Mouse (Mus musculus) activated CD4-positive, CD25-positive, alpha-beta regulatory T cell, adult 4 months (primary cell): ENCODE measurements around the gene Gapdhs. TPM values are rescaled to one million over a fixed set of nuclear protein-coding genes. Genes with fewer than 3 reads are reported as not detected.
"Not testable (repeated sequence)": the region's sequence is repeated elsewhere in the genome, so short reads cannot be mapped to it uniquely, and the experiment has no call there.

Experiments
- ATAC-seq: one replicate; pipeline ENCODE4 v1.8.0; 2017
- polyA plus RNA-seq, 2 experiments: library from polyadenylated mRNA; unstranded; fragments of 100-300 nt; shearing (Covaris generic); gene quantifications; one replicate each; pipeline ENCODE4 v1.2.1; 2017

Gene Gapdhs
- polyA plus RNA-seq, 2 experiments from 2014 or later: not detected

DNA sequence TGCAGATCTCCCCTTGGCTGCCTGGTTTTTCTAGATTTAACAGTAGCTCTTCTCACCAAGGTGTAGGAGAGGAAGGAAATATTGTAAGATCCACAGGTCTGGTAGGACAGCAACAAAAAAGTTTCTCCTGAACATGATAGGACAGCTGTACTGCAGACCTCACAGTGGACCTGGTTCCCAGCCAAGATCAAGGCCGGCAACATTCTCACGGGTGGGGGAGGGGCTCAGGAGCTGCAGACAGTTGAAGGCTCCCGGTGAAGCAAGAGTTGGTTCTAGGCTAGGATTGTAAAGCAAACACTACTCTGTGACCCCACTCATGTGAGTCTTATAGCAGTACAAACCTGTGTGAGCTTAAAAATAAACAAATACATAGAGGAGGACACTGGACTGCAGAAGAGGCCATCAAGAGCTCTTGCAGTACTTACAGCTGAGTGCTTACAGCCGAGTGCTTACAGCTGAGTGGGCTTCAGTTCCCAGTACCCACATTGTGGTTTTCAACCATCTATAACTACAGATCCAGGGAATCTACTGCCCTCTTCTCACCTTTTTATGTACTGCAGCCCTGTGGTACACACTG is 629 bp upstream of the Gapdhs start:
- ATAC-seq: no peak

DNA sequence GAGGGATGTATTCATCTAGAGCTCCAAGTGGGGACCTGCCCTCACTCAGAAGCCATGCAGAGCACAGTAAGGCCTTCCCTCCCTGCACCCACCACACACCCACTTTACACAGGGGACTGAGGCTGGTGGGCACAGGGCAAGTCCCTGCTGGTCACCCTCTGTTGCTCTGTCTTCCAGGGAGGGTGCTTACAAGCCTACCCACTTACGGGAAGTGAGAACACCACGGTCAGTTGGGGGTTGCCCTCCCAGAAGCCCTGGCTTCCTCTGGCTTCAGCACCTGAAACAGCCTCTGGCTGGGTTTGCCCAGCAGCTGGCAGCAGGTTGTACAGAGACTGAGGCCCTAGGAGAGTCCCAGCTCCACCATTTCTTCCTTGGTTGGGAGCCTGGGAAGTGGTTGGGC is 911 bp downstream of the Gapdhs start:
- ATAC-seq: not testable (repeated sequence)

DNA sequence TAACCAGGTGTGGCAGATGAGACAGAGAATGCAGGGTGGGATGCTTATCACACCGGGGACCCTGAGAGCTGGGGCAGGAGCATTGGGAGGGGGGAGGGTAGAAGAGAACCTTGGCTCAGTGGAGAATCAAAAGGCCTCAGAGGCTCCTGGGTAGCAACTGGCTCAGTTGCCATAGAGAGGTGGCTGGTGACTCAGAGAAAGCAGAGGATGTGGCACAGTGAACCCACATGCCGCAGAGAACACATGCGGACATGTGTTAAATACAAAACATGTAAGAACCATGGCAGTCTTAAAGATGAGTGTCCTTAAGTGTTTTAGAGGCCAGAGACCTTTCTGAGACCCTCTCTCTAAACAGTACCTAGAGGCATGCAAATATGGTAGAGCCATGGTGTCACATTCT is 7.3 kb downstream of the Gapdhs start:
- ATAC-seq: no peak

DNA sequence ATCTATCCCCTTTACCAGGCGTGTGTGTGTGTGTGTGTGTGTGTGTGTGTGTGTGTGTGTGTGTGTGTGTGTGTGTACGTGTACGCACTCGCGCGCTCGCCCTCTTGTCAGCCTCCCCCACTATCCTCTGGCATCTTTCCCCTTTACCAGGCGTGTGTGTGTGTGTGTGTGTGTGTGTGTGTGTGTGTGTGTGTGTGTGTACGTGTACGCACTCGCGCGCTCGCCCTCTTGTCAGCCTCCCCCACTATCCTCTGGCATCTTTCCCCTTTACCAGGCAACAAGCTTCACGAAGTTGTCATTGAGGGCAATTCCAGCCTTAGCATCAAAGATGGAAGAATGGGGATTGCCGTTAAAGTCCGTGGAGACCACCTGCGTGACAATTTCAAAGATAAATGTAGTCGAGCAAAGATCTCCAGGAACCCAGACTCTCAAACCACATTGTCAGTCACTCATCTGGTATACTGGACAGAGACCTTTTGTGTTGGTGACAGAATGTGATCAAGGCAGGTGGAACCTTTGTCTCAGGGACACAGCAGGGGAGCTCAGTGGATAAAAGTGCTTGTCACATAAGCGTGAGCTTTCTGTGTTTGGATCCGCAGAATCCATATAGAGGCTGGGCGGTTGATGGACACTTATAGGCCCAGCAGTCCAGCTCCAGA is 13.3 kb downstream of the Gapdhs start:
- not testable (repeated sequence) for ATAC-seq

DNA sequence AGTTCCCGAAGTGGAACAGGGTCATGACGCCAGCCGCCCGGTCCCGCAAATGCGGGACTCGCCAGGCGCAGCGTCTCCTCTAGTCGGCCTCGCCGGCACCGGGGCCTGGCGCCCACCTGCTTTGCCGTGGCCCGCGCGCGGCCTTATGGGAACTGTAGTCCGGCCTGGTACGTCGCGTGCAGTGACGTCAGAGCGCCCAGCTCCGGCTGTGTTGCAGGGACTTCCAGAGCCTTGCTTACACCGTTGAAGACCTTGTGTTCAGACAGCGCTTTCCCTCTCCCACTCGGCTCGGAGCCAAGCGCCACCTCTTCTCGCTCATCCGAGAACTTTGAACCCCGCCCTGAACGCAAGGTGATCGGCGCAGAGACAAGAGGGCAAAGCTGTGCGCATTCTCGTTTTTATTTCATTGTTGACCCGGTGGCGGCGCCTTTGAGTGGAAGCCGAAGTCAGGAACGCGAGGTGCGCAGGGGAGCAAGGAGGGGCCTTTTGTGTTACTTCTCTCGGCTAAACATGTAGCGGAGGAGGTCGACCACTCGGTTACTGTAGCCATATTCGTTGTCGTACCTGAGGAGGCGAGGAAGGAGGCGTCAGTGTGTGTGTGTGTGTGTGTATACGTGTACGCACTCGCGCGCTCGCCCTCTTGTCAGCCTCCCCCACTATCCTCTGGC is 14.0 kb downstream of the Gapdhs start, which contains the start of gene Tmem147:
TSS of gene Tmem147 (minus strand) at position 145 of the 668 bp plus-strand sequence.
- ATAC-seq: peak; percentile 92

DNA sequence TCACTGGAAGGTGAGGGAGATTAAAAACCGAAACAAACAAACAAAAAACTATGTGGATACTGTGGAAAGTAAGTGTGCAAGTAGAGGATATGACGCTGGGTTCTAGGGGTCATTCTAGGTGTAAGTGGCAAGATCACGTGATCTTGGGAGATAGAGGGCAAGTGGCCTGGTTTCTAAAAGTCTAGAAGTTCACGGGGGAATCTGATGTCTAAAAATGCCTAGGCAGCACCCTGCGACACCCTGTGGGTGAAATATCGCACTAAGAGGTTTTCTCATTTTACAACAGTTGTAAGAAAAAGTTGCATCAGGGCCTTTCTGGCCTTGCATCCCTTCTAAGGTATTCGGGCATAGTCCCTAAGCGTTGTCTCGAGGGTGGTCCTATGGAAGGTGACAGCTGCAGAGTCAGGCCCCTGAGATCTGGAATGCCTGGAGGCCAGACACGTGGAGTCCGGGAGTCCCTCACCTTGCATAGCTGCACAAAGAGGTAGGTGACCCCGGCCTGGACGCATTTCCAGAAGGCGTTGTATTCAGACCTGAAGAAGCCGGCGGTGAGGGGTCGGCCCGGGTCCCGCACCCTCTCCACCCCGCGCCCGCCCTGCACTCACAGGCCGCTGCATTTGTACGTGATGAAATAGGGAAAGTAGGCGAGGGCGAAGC is 14.6 kb downstream of the Gapdhs start:
- no peak for ATAC-seq

DNA sequence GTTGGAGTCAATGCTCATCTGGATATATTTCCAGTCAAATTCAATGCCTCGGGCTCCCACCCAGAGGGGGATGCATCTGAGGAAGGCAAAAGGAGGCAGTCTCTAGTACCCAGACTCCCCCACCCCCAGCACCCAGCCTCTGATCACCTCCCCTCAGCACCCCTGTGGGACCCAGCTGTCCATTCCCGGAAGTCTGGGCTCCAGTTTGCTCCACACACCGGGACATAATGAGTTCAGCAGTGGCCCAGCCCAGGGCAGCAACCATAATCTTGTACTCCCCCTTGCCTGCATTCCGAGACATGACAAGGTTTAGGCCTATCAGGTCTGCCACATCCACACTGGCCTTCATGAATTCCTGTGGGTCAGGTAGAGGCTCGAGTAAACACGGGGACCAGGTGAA is 15.3 kb downstream of the Gapdhs start:
- ATAC-seq: no peak

DNA sequence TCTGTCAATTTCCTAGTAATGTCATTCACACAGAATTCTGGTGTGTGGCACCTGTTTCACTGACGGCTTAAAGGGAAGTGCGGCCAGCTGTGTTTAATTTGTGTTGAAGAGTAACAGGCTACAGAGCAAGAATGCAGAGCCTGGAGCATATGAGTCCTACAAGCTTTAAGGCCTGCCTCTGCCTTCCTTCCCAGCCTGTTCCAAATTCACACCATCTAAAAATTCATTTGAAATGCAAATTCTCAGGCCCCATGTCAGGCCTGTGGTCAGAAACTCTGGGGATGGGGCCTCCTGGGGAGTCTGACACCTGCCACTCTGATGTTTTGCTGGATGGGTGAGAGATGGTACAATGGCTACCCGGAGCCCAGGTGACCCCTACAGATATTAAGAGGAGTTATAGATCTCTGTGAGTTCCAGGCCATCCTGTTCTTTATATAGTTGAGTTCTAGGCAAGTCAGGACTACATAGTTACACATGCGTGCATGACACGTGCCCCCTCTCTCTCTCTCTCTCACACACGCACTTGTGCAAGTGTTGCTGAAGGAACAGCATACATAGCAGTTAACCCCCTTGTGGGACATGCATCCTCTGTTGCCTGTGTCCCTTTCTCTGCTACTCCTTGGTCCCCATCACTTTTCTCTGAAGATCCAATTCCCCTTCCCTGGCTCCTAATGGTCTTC is 20.1 kb downstream of the Gapdhs start:
- no peak for ATAC-seq

DNA sequence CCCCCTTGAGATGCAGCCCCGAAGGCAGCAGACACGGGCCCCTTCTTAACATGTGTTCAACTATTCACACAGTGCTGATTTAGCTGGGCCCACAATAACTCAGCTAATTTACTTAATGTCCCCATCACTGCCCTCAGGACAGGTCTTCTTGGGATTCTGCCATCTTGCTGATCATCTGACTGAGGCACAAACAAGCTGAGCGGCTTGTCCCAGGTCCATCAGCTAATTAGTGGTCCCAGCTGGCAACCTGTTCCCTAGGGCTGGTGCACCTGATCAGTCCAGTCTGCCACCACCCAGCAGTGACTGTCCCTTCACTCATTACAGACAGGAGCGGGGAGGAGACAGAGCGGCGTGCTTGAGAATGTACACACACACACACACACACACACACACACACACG is 22.2 kb downstream of the Gapdhs start:
- ATAC-seq: no peak

DNA sequence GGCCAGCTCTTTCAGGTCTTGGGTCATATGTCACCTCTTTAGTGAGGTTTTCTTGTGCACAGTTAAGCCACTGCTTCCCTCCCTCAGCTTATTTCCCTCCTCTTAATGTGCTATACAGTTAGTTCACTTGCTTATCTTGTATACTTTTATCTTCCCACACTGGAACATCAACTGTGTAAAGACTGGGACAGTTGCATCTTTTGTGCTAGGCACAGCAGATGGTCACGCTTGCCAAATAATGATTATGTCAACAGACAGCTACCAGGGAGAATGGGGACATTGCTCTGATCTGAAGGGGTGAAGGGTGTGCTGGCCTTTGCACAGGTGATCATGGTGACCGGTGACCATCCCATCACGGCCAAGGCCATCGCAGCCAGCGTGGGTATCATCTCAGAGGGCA is 23.8 kb downstream of the Gapdhs start:
- ATAC-seq: no peak

DNA sequence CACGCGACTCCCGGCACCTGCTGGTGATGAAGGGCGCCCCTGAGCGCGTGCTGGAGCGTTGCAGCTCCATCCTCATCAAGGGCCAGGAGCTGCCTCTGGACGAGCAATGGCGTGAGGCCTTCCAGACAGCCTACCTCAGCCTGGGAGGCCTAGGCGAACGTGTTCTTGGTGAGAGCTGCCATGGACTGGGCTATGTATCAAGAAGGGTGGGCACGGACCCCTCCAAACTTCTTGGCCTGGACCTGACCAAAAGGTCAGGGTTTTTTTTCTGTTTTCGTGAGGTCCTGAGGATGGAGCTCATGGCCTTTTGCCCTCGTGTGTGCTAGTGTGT is 25.8 kb downstream of the Gapdhs start:
- no peak for ATAC-seq

DNA sequence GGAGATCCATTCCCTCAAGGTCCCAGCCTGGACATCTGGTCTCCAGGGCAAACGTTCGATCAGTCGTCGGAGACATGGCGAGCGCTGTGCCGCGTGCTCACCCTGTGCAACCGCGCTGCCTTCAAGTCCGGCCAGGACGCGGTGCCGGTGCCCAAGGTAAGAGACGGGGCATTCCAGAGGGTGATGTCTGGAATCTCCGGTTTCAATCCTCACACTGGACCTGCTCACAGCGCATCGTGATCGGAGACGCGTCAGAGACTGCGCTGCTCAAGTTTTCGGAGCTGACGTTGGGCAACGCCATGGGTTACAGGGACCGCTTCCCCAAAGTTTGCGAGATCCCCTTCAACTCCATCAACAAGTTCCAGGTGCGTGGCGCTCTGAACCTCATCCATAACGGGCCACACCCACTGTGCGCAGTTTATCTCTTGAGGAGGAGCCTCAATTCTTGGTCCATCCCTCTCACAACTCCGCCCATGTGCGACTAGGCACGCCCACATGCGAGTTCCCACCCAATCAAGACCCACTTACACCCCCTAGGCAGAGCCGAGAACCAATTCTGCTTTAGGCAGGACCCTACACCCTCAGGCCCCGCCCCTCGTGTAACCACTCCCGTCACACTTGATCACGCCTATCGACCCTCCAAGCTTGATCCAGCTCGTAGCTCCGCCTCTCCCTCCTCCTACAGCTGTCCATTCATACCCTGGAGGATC is 26.3 kb downstream of the Gapdhs start:
- ATAC-seq: peak; percentile 23

DNA sequence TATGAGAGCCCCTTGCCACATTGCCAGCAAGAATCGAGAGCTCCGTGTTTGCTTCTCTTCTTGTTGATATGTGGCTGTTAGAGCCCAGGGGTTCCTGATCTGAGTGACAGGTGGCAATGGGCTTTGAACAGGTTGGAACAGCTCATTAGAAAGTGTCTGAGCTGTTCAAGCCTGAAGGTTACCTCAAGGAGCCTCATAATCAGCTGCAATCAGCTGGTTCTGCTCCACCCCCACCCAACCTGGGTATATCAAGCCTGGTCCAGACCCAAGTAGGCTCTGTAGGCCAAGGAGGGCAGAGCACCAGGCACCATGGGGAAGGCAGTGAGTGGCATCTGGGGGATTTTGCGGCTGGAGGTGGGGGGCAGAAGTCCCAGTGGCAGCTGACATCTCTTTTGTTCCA is 31.5 kb downstream of the Gapdhs start, which contains the start of gene Atp4a:
TSS of gene Atp4a (plus strand) at position 268 of the 400 bp plus-strand sequence.
- ATAC-seq: no peak

DNA sequence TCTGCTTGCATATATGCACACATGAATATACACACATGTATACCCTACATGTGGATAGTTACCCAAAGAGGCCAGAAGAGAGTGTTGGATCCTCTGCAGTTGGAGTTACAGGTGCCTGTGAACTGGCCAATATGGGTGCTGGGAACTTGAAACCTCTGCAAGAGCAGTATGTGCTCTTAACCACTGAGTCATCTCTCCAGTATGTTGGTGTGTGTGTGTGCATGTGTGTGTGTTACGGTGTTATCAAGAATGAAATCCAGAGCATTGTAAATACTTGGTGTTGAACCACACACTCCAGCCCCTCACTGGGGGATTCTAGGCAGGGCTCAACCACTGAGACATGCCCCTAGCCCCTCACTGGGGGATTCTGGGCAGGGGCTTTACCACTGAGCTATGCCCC is 36.0 kb downstream of the Gapdhs start:
- ATAC-seq: no peak

DNA sequence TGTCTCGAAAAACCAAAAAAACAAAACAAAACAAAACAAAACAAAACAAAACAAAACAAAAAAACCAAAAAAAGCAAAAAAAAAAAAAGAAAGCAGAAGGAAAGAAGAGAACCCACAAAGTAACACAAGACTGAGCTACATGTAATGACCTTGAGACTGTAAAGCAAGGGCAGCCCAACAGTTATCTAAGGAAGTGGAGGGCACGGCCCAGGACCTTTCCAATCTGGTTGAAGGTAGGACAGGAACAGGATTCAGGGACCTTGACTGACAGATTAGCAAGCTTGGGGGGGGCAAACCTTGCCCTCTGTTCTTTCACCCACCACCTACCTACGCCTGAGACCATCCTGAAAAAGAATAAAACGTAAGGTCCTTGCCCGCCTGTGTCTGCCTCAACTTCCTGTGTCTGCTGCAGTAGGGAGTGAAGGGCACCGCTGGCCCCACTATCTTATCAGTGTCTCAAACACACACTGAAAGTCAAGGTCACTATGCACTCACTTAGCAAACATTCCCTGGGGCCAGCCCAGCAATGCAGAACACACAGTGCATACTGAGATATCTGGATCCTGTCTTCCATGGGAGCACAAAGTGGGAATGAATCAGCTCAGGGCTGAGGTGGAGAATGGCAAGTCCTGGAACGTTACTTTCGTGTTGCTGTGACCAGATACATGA is 37.1 kb downstream of the Gapdhs start:
- ATAC-seq: no peak

DNA sequence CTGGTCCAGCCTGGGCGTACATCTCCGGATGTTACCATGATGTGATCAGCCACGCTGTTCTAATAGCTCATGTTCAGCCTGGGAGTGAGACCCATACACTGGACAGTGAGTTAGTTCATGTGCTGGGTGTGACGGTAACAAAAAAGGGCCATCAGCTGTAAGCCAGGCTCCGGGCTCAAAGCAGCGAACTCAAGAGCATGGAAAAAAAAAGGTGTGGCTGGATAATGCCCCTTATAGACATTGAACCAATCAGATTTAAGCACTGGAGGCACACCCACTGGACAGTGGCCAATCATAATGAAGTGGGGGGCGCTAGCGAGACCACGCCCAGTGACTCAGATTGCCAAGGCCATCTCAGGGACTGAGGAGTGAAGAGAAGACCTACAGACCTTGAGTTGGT is 44.9 kb downstream of the Gapdhs start, which contains the start of gene 2200002J24Rik:
TSS of gene 2200002J24Rik (plus strand) at position 338 of the 400 bp plus-strand sequence.
- ATAC-seq: no peak

DNA sequence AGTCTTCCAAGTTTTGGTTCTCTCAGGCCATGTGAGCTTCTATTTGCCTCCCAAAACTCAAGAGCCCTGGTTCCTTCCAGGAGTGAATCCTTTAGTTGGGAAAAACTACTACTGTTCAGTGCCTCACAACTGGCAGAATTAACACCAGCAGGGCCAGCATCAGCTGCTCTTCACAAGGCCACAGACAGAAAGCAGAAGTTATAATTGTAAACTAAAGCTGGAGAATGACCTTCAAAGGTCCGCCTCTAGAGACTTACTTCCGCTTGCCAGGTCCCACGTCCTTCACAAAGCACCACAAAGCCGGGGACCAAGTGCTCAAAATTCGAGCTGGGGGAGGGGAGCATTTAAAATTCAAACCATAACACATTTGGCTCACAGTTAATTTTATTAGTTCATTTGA is 45.4 kb downstream of the Gapdhs start:
- no peak for ATAC-seq

DNA sequence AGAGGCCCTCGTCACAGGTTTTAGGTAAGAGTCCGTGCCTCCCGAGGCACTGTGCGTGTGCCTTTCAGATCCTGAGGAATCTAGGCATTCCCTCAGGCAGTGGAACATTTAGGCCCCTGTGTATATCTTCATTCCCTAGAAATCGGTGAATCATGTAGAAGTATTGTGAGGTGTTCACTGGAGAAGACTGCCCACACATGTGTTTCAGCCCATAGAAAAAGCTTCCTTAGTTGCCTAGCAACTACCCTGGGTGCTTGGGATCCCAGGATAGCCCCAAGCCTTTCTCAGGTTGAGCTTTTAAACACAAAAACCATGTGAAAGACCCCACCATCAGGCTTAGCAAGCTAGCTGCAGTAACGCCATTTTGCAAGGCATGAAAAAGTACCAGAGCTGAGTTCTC is 55.2 kb downstream of the Gapdhs start:
- ATAC-seq: no peak

DNA sequence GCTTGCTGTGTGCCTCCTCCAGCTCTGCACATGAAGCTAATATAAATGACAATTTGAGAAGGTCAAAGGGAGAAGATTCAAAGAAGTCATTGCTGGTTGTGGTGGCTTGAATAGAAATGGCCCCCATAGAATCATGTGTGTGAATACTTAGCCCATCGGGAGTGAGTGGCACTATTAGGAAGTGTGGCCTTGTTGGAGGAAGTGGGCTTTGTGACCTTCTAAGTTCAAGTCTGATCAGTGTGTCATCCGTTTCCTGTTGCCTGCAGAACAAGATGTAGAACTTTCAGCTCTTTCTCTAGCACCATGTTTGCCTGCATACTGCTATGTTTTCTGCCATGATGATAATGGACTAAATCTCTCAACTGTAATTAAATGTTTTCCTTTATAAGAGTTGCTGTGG is 60.1 kb downstream of the Gapdhs start:
- ATAC-seq: no peak

DNA sequence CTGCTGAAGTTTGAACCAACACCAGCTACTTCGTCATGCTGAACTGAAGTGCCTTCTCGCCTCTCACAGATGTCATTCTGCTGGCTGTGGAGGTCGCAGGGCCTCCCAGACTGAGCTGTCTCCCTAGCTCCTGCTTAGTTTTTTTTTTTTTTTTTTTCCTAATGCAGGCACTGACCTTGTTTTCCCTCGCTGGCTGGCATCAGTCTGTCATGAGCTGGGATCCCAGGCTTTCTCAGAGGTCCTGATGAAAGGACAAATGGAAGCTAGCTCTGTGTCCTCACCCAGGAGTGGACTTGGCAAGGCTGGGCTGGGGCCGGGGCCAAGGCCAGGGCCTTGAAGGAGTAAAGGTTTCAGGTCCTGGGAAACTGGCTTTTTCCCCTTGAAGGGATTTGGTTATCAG is 61.6 kb downstream of the Gapdhs start:
- ATAC-seq: no peak
